Mouse (Mus musculus) CH12.LX (cell line): ENCODE data around the gene Rpn1.

Experiments used
- BHLHE40 ChIP-seq: IDR thresholded peaks from 2 replicates; pipeline ENCODE4 v1.6.1; 2011; ENCODE audit warnings: mild to moderate bottlenecking, low read depth, low read length, improper control_type of control experiment
- CHD2 ChIP-seq: IDR thresholded peaks from 2 replicates; pipeline ENCODE4 v1.6.1; 2011; ENCODE audit warnings: low read length, improper control_type of control experiment
- CTCF ChIP-seq, 2 experiments: IDR thresholded peaks in 1 of 2; conservative IDR thresholded peaks in 1 of 2; 2 replicates each; pipeline ENCODE4 v1.5.1; 2011 to 2012; ENCODE audit warnings: low read depth in 2 of 2, low read length in 2 of 2, improper control_type of control experiment in 1 of 2, inconsistent platforms in 1 of 2, mild to moderate bottlenecking in 1 of 2, moderate library complexity in 1 of 2
- EP300 ChIP-seq: IDR thresholded peaks from 2 replicates; pipeline ENCODE4 v1.6.1; 2011; ENCODE audit warnings: low read length, improper control_type of control experiment
- GABPA ChIP-seq: IDR thresholded peaks from 2 replicates; pipeline ENCODE4 v1.6.1; 2012; ENCODE audit warnings: low read depth, low read length, improper control_type of control experiment, inconsistent platforms; ENCODE audit not compliant: insufficient replicate concordance
- MAFK ChIP-seq: IDR thresholded peaks from 2 replicates; pipeline ENCODE4 v1.6.1; 2011; ENCODE audit warnings: low read length, improper control_type of control experiment; ENCODE audit not compliant: insufficient replicate concordance
- MXI1 ChIP-seq: IDR thresholded peaks from 2 replicates; pipeline ENCODE4 v1.6.1; 2011; ENCODE audit warnings: mild to moderate bottlenecking, low read depth, low read length, improper control_type of control experiment
- POLR2A ChIP-seq: IDR thresholded peaks from 2 replicates; pipeline ENCODE4 v1.6.1; 2011; ENCODE audit warnings: low read depth, mild to moderate bottlenecking, improper control_type of control experiment, low read length
- USF1 ChIP-seq: IDR thresholded peaks from 2 replicates; pipeline ENCODE4 v1.6.1; 2014; ENCODE audit warnings: low read depth, mild to moderate bottlenecking, inconsistent platforms, low read length, improper control_type of control experiment
- USF2 ChIP-seq: conservative IDR thresholded peaks from 2 replicates; pipeline ENCODE4 v1.6.1; 2011; ENCODE audit warnings: low read depth, low read length, improper control_type of control experiment
- ZMIZ1 ChIP-seq: IDR thresholded peaks from 2 replicates; pipeline ENCODE4 v1.6.1; 2012; ENCODE audit warnings: low read depth, mild to moderate bottlenecking, inconsistent platforms, low read length, improper control_type of control experiment

- TF ChIP-seq CTCF (conservative IDR thresholded peaks at IDR 0.05 in 1 of 2, IDR thresholded peaks at IDR 0.05 in 1 of 2; ENCODE audit: low read depth in 2 of 2, low read length in 2 of 2) (no peak), ZMIZ1 (no peak), POLR2A (no peak), EP300 (no peak), GABPA (no peak), MAFK (no peak), USF2 (no peak), USF1 (no peak), CHD2 (no peak), MXI1 (no peak), BHLHE40 (no peak)
These were observed 30.1 kb downstream of the Rpn1 start for GRCm38 (mm10) chr6:88114414-88114813.
